Mouse (Mus musculus): ENCODE measurements around the gene Mybpc1.

- no peak for TF ChIP-seq CTCF (IDR thresholded peaks at IDR 0.05; ENCODE audit: low read depth, low read length)
- no peak for TF ChIP-seq POLR2A (IDR thresholded peaks at IDR 0.05; ENCODE audit: borderline replicate concordance, low read depth, low read length)
Observed at GRCm38 (mm10) chr10:88514495-88514894, 90.5 kb downstream of the Mybpc1 start.
